Mouse (Mus musculus): ENCODE results near the gene Dhrs7b.

Gene Dhrs7b

DNA sequence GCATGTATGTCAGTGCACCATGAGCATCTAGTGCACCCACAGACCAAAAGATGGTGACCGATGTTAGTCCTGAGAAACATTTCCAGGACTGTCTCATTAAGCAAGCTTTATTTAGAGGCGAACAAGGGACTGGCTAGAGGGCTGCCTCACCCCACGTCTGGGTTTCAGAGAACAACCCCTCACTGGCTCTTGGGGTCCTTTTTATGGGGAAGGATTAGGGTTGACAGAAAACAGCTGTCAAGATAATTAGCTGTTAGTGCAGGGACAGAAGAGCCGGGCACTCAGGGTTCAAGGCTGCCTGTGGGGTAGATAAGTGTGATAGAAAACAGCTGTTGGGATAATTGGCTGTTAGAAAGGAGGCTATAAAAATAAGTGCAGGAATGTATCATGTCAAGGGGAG, 65.5 kb downstream of the Dhrs7b start:
- no peak for DNase-seq (ENCODE audit: low spot score in 2 of 2)

DNA sequence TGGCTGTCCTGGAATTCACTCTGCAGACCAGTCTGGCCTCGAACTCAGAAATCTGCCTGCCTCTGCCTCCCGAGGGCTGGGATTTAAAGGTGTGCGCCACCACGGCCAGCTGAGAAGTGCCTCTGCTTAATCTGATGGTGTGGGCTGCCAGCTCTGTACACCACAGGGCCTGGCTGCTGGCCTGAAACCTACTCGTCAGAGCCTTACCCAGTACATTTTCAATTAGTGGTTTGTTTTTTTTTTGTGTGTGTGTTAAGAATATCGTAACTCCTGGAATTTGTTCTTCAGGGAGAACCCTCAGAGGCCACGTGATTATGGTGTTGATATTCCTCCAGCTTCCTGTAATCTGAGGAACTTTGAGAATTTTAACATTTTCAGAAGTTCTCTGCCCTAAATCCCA, 71.6 kb downstream of the Dhrs7b start:
- no peak for DNase-seq (ENCODE audit: low spot score in 2 of 2)

DNA sequence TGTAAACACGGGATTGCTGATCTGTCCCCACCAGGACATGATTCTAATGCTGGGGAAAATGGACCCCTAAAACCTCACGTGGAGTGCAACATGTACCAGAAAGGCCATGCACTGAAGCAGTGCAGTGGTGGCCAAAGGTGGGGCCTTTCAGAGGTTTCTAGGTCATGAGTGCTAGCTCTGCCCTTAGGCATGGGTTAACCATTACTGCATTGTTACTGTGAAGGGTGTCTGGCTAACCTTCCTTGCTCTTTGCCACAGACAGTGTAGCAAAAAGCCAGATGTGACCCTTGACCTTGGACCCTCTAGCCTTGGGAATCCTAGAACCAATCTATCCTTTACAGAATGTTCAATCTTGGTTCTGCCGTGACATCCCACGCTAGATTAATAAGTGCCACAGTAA, 72.1 kb downstream of the Dhrs7b start:
- DNase-seq (ENCODE audit: low spot score in 2 of 2) = no peak

DNA sequence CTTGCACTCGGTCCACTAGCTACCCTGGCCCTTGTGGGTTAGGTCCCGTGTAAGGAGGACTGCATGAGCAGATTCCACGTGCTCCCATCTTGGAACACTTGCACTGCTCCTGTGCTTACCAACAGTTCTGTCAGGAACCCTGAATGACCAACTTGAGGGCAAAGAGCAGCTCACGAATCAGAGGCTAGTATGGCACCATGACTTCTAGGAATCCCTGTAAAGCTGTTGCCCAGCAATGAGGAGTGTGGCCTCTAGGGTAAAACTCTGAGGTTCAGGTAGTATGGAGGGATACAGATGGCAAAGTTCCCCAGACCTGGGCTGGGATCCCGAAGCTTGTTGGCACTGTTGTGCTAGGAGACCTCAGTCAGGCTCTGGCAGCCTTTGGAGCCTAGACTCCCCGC, 73.2 kb downstream of the Dhrs7b start:
- DNase-seq (ENCODE audit: low spot score in 2 of 2) = no peak

DNA sequence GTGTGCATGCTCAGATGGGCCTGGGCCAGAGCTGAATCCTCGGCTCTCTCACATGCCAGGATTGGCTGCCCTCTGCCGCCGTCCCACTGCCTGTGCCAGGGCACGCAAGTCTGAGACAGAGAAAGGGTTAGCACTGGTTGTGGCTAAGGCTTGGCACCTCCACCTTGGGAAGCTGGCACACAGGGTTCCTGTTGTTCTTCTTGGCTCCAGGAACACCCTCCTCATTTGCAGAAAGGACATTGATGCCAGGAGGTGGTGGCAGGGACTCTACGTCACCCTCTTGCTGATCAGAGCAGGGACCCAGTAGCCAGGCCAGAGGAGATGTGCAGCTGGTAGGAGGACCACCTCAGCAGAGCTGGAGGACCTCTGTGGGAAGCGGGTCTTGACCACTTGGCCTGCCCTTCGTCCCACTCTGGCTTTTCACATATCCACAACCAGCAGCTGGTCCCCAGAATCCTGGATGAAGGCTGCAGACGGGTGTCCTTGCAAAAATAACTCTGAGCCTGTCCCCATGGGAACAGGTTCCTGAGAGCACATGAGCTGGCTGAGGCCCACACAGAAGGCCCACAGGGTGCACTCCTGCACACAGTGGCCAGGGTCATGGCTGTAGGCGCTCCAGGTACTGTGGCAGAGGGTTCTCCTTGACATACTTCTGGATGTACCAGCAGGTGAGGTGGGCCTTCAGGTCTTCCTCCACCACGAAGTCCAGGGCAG, 75.1 kb downstream of the Dhrs7b start:
- no peak for DNase-seq (ENCODE audit: low spot score in 2 of 2)

DNA sequence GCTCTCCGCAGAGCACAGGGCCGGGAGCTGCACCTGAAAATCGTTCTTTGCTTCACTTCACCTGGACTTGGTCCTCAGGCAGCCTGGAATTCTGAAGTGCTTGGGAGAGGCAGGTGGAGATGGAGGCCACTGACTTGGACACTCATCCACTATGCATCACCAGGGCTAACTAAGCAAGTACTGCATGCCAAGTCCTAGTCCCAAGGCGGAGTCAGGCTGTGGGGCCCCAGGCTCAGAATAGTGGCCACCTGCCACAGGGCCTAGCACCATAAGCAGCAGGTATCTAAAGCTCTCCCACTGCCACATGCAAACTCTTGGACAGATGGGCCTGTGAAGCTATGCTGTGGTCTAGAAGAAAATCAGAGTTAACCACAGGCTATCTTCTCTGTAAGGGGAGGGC, 76.0 kb downstream of the Dhrs7b start:
- no peak for DNase-seq (ENCODE audit: low spot score in 2 of 2)

DNA sequence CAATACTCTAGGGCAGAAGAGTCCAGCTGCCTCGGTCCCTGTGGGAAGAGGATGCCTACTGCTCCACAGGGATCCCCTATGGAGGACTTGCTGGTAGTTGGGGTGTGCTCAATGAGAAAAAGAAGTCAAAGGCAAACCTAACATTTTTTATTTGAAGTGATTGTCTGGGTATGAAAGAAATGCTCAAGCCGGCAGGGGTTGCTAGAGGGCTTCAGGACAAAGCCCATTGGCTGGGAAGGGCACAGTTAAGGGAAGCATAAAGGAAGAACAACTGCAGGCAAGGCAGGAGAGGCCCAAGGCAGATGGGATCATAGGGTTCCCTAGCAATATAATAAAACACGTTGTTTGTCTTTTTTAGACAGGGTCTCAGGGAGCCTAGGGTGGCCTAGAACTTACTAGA, 77.6 kb downstream of the Dhrs7b start:
- DNase-seq (ENCODE audit: low spot score in 2 of 2) = no peak

DNA sequence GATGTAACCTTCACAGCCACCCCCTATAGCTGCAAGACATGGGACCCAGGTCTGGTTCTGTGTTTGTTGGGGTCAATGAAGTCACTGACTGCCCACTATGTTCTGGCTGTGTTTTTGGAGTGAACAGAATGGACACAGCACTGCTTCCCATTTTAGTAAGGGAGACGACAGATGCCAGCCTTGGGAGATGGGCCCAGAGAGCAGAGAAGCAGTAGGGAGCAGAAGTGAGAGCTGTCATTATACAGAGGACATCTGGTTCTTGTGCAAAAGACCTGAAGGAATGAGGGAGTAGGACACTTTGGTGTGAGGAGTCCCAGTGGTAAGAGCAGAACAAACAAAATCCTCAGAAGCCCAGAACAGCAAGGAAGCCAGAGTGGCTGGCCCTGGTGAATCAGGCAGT, 79.2 kb downstream of the Dhrs7b start:
- no peak for DNase-seq (ENCODE audit: low spot score in 2 of 2)
